Mouse (Mus musculus) myocyte (in vitro differentiated cells): ENCODE results near the gene Arvcf. TPM values are rescaled to one million over a fixed set of nuclear protein-coding genes. Genes with fewer than 3 reads are reported as not detected.

Experiments
- H3K27me3 ChIP-seq: one replicate; pipeline ENCODE4 v1.6.1; 2011; ENCODE audit not compliant: control insufficient read depth, insufficient read depth, insufficient read length
- H3K36me3 ChIP-seq: one replicate; pipeline ENCODE4 v1.6.1; 2011; ENCODE audit not compliant: control insufficient read depth, insufficient read depth
- H3K4me2 ChIP-seq: one replicate; pipeline ENCODE4 v1.6.1; 2011; ENCODE audit warnings: low read depth, control low read depth
- H3K4me3 ChIP-seq: one replicate; pipeline ENCODE4 v1.5.1; 2011; ENCODE audit warnings: mild to moderate bottlenecking, control low read depth, moderate library complexity
- H3K79me2 ChIP-seq: one replicate; pipeline ENCODE4 v1.6.1; 2011; ENCODE audit not compliant: control insufficient read depth, insufficient read depth
- H3ac ChIP-seq: one replicate; pipeline ENCODE4 v1.6.1; 2011; ENCODE audit not compliant: control insufficient read depth, insufficient read length
- CEBPB ChIP-seq: IDR thresholded peaks from 2 replicates; pipeline ENCODE4 v1.6.1; 2011; ENCODE audit warnings: mild to moderate bottlenecking, moderate library complexity; ENCODE audit not compliant: poor library complexity, insufficient read depth, severe bottlenecking
- E2F4 ChIP-seq: IDR thresholded peaks from one replicate; pipeline ENCODE4 v1.6.1; 2011; ENCODE audit warnings: mild to moderate bottlenecking, control low read depth, moderate library complexity; ENCODE audit not compliant: insufficient read depth
- MAX ChIP-seq: IDR thresholded peaks from one replicate; pipeline ENCODE4 v1.6.1; 2011; ENCODE audit warnings: low read depth, mild to moderate bottlenecking, control low read depth
- MYOD1 ChIP-seq, 3 experiments: IDR thresholded peaks; one replicate each; pipeline ENCODE4 v1.6.1; 2011; ENCODE audit warnings: control low read depth in 2 of 3, low read depth in 2 of 3, mild to moderate bottlenecking in 2 of 3, moderate library complexity in 1 of 3; ENCODE audit not compliant: insufficient read length in 2 of 3, control insufficient read depth in 1 of 3
- MYOG ChIP-seq, 3 experiments: IDR thresholded peaks; one replicate each; pipeline ENCODE4 v1.6.1; 2011; ENCODE audit warnings: control low read depth in 2 of 3, low read depth in 2 of 3, mild to moderate bottlenecking in 2 of 3; ENCODE audit not compliant: insufficient read length in 2 of 3, control insufficient read depth in 1 of 3, insufficient read depth in 1 of 3
- POLR2A ChIP-seq: IDR thresholded peaks from one replicate; pipeline ENCODE4 v1.6.1; 2011; ENCODE audit warnings: low read depth, mild to moderate bottlenecking, control low read depth, moderate library complexity; ENCODE audit not compliant: insufficient read length
- POLR2AphosphoS2 ChIP-seq: IDR thresholded peaks from one replicate; pipeline ENCODE4 v1.6.1; 2011; ENCODE audit warnings: low read depth, control low read depth; ENCODE audit not compliant: insufficient read length
- REST ChIP-seq: IDR thresholded peaks from one replicate; pipeline ENCODE4 v1.6.1; 2011; ENCODE audit warnings: mild to moderate bottlenecking, control low read depth, moderate library complexity; ENCODE audit not compliant: insufficient read depth, insufficient read length
- SRF ChIP-seq: IDR thresholded peaks from one replicate; pipeline ENCODE4 v1.6.1; 2011; ENCODE audit warnings: low read depth; ENCODE audit not compliant: control insufficient read depth, insufficient read length
- TCF12 ChIP-seq: IDR thresholded peaks from one replicate; pipeline ENCODE4 v1.6.1; 2011; ENCODE audit warnings: mild to moderate bottlenecking, control low read depth; ENCODE audit not compliant: poor library complexity, insufficient read depth, severe bottlenecking
- TCF3 ChIP-seq: IDR thresholded peaks from one replicate; pipeline ENCODE4 v1.6.1; 2011; ENCODE audit warnings: low read depth, control low read depth; ENCODE audit not compliant: insufficient read length
- USF1 ChIP-seq: IDR thresholded peaks from one replicate; pipeline ENCODE4 v1.6.1; 2011; ENCODE audit warnings: low read depth, mild to moderate bottlenecking, control low read depth, moderate library complexity
- polyA plus RNA-seq: library from polyadenylated mRNA; unstranded; fragments of >200 nt; fragmentation: generic; extraction: Trizol; gene quantifications from one replicate; pipeline ENCODE4 v1.2.1, GENCODE M21; 2012; ENCODE audit warnings: missing spikeins

Gene Arvcf
- polyA plus RNA-seq, 1 experiment = 7.6 TPM

GRCm38 (mm10) chr16:18429641-18430040, 81.7 kb downstream of the Arvcf start:
- H3K4me3 ChIP-seq = no peak overlapping the region
- H3K4me2 ChIP-seq = no peak overlapping the region
- no peaks in the 10 kb centered on the region for H3K36me3 ChIP-seq
- peaks cover 13% of the 10 kb centered on the region for H3K79me2 ChIP-seq
- no peak for TF ChIP-seq MYOD1 (IDR thresholded peaks at IDR 0.05; ENCODE audit: control insufficient read depth in 1 of 3, insufficient read length in 2 of 3, low read depth in 2 of 3)
- TF ChIP-seq MYOG (IDR thresholded peaks at IDR 0.05; ENCODE audit: control insufficient read depth in 1 of 3, insufficient read depth in 1 of 3, insufficient read length in 2 of 3, low read depth in 2 of 3) = no peak
- TF ChIP-seq E2F4 = no peak
- TF ChIP-seq POLR2A = no peak
- no peak for TF ChIP-seq MAX
- no peak for TF ChIP-seq CEBPB
- TF ChIP-seq TCF3 = no peak
- no peak for TF ChIP-seq SRF
- TF ChIP-seq USF1 = no peak
- TF ChIP-seq POLR2AphosphoS2 = no peak
- no peaks in the 10 kb centered on the region for H3K27me3 ChIP-seq
- H3ac ChIP-seq = no peak overlapping the region

- Histone ChIP-seq H3K36me3 (no peaks in the 10 kb centered on the region), H3K4me2 (no peak overlapping the region), H3ac (no peak overlapping the region), H3K4me3 (no peak overlapping the region), H3K27me3 (no peaks in the 10 kb centered on the region), H3K79me2 (peaks cover 3% of the 10 kb centered on the region)
- TF ChIP-seq TCF3 (no peak), SRF (no peak), MYOG (IDR thresholded peaks at IDR 0.05; ENCODE audit: control insufficient read depth in 1 of 3, insufficient read depth in 1 of 3, insufficient read length in 2 of 3, low read depth in 2 of 3) (no peak), MYOD1 (IDR thresholded peaks at IDR 0.05; ENCODE audit: control insufficient read depth in 1 of 3, insufficient read length in 2 of 3, low read depth in 2 of 3) (no peak), REST (no peak), TCF12 (no peak), POLR2A (no peak), CEBPB (no peak), USF1 (no peak)
These were observed 82.7 kb downstream of the Arvcf start for GRCm38 (mm10) chr16:18430641-18431212.

GRCm38 (mm10) chr16:18433341-18433920, 85.4 kb downstream of the Arvcf start:
- H3K27me3 ChIP-seq = no peaks in the 10 kb centered on the region
- H3ac ChIP-seq = no peak overlapping the region
- no peaks in the 10 kb centered on the region for H3K36me3 ChIP-seq
- TF ChIP-seq USF1 (no peak), E2F4 (no peak), POLR2AphosphoS2 (no peak)
- no peak overlapping the region for H3K4me3 ChIP-seq
- no peaks in the 10 kb centered on the region for H3K79me2 ChIP-seq
- no peak overlapping the region for H3K4me2 ChIP-seq

GRCm38 (mm10) chr16:18436128-18436527, 88.1 kb downstream of the Arvcf start:
- Histone ChIP-seq H3K4me3 (no peak overlapping the region), H3K79me2 (no peaks in the 10 kb centered on the region), H3K36me3 (no peaks in the 10 kb centered on the region), H3K4me2 (no peak overlapping the region), H3K27me3 (no peaks in the 10 kb centered on the region), H3ac (no peak overlapping the region)
- no peak for TF ChIP-seq SRF
- no peak for TF ChIP-seq MYOG (IDR thresholded peaks at IDR 0.05; ENCODE audit: control insufficient read depth in 1 of 3, insufficient read depth in 1 of 3, insufficient read length in 2 of 3, low read depth in 2 of 3)
- no peak for TF ChIP-seq CEBPB
- TF ChIP-seq MAX = no peak
- no peak for TF ChIP-seq POLR2A
- TF ChIP-seq TCF12 = no peak

GRCm38 (mm10) chr16:18443385-18443841, 95.4 kb downstream of the Arvcf start:
- H3K27me3 ChIP-seq = no peaks in the 10 kb centered on the region
- H3K4me2 ChIP-seq = no peak overlapping the region
- no peak overlapping the region for H3K4me3 ChIP-seq
- no peaks in the 10 kb centered on the region for H3K36me3 ChIP-seq
- H3ac ChIP-seq = no peak overlapping the region
- TF ChIP-seq MYOD1 (IDR thresholded peaks at IDR 0.05; ENCODE audit: control insufficient read depth in 1 of 3, insufficient read length in 2 of 3, low read depth in 2 of 3) (peak in 1 of 3 experiments; percentile 2), MYOG (IDR thresholded peaks at IDR 0.05; ENCODE audit: control insufficient read depth in 1 of 3, insufficient read depth in 1 of 3, insufficient read length in 2 of 3, low read depth in 2 of 3) (no peak), POLR2AphosphoS2 (no peak)
- H3K79me2 ChIP-seq = no peaks in the 10 kb centered on the region
